Mouse (Mus musculus) brain, embryonic 14.5 days (tissue): ENCODE data around the gene Igf2r.

Experiments used
- CTCF ChIP-seq: fragments of 200-500 bp; IDR thresholded peaks from 2 replicates; pipeline ENCODE4 v1.5.1; 2012; ENCODE audit warnings: inconsistent platforms, mild to moderate bottlenecking, moderate library complexity, borderline replicate concordance; ENCODE audit not compliant: insufficient read depth, insufficient read length; ENCODE audit errors: extremely low read depth
- POLR2A ChIP-seq: fragments of 200-500 bp; IDR thresholded peaks from 2 replicates; pipeline ENCODE4 v1.6.1; 2012; ENCODE audit warnings: mild to moderate bottlenecking, inconsistent platforms, borderline replicate concordance; ENCODE audit not compliant: poor library complexity, insufficient read depth, insufficient read length, severe bottlenecking; ENCODE audit errors: extremely low read depth

DNA sequence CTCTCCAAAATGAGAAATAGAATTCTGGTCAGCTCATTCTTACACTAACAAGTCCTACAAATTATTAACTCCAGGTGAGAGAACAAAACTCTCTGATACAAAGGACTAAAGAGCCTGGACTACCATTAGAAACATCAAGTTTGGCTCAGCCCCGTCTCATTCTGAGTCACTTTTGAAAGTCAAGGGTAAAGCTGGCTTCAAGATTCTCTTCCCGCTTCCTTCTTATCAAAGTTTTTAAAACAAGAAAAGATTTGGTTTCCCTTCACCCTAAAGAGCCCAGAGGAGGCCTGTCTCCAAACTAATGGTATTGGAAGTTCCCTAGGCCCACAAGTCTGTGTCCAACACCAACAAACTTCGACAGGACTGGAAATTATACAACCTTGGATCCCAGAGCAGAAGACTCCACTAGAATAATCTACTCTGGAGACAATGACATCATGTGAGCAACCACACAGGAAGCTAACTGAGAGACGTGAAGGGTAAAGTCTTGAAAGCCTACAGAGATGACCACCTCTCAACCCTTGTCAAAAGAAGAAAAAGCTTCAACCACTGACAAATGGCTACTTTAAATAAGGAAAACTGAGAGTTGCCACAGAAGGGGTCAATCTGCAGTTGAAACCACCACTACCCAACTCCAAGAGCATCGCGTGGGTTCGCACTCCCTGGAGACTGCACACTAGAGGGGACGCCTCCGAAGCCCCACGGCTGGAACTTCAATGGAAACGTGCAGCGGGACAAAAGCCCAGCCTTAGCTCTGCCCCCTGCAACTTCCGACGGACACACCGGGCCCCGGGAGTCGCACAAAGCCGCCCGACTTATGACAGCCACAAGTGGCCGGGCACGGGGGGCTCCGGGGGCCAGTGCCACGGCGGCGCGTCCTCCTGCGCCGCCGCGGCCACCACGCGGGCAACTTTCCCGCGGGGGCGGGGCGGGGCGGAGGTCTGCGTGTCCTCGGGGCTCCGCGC, 767 bp downstream of the Igf2r start:
- TF ChIP-seq POLR2A (no peak), CTCF (no peak)
